Mouse (Mus musculus) heart, adult 2 months (tissue): ENCODE data around the gene Fbxo17. TPM values are rescaled to one million over a fixed set of nuclear protein-coding genes. Genes with fewer than 3 reads are reported as not detected.

ENCODE experiments used
- DNase-seq, 2 experiments: peaks; one replicate each; pipeline ENCODE4 v3.0.0; 2021
- H3K27ac ChIP-seq: fragments of 200-600 bp; 2 replicates; pipeline ENCODE4 v1.8.1; 2022
- H3K27me3 ChIP-seq: fragments of 200-500 bp; 2 replicates; pipeline ENCODE4 v1.6.1; 2012; ENCODE audit warnings: mild to moderate bottlenecking, low read length, inconsistent platforms, mixed read lengths; ENCODE audit not compliant: control insufficient read depth, insufficient read depth
- H3K36me3 ChIP-seq: fragments of 200-500 bp; 2 replicates; pipeline ENCODE4 v1.6.1; 2012; ENCODE audit warnings: low read length, inconsistent platforms; ENCODE audit not compliant: control insufficient read depth, insufficient read depth
- H3K4me1 ChIP-seq: fragments of 200-500 bp; 2 replicates; pipeline ENCODE4 v1.6.1; 2011; ENCODE audit warnings: low read length; ENCODE audit not compliant: control insufficient read depth, insufficient read depth
- H3K4me3 ChIP-seq: fragments of 200-600 bp; 2 replicates; pipeline ENCODE4 v1.8.1; 2022
- H3K79me2 ChIP-seq: fragments of 200-500 bp; replicated peaks from 2 replicates; pipeline ENCODE4 v1.6.1; 2012; ENCODE audit warnings: mild to moderate bottlenecking, inconsistent platforms, low read length, moderate library complexity, mixed read lengths; ENCODE audit not compliant: control insufficient read depth, insufficient read depth
- H3K9ac ChIP-seq: fragments of 200-500 bp; 2 replicates; pipeline ENCODE4 v1.6.1; 2012; ENCODE audit warnings: low read depth, mild to moderate bottlenecking, control low read depth, inconsistent platforms, low read length, mixed read lengths
- CTCF ChIP-seq: fragments of 200-600 bp; IDR thresholded peaks from 2 replicates; pipeline ENCODE4 v1.8.1; 2022; ENCODE audit warnings: antibody characterized with exemption, mild to moderate bottlenecking, moderate library complexity
- EP300 ChIP-seq: fragments of 200-500 bp; IDR thresholded peaks from 2 replicates; pipeline ENCODE4 v1.6.1; 2011; ENCODE audit warnings: low read depth, low read length, control low read depth; ENCODE audit not compliant: insufficient read depth
- POLR2A ChIP-seq: fragments of 200-500 bp; IDR thresholded peaks from 2 replicates; pipeline ENCODE4 v1.6.1; 2011; ENCODE audit warnings: mild to moderate bottlenecking, low read depth, low read length, control low read depth; ENCODE audit not compliant: insufficient read depth
- WGBS: fragments of 180-500 bp; shearing (Covaris S2); methylation state at CpG from one replicate; pipeline ENCODE4 v1.1.7; 2018; 5-methylcytosine and 5-hydroxymethylcytosine counted together
- intact Hi-C: fragments of 180-260 bp; cut with DNase I; formaldehyde crosslinking; loops from one replicate; pipeline ENCODE4 v1.15.1; 2025
- polyA plus RNA-seq: library from polyadenylated mRNA; depleted of rRNA; stranded (reverse); fragments of >200 nt; gene quantifications from 2 replicates; pipeline ENCODE4 v1.2.3, GENCODE M21; 2012
- total RNA-seq, 2 experiments: library from RNA; stranded (reverse); gene quantifications; 2 replicates each; pipeline ENCODE4 v1.2.3; 2021

Fbxo17 gene
- total and polyA plus RNA-seq, 3 experiments, result 0.37 to 2.0 (median 0.57) TPM

DNA sequence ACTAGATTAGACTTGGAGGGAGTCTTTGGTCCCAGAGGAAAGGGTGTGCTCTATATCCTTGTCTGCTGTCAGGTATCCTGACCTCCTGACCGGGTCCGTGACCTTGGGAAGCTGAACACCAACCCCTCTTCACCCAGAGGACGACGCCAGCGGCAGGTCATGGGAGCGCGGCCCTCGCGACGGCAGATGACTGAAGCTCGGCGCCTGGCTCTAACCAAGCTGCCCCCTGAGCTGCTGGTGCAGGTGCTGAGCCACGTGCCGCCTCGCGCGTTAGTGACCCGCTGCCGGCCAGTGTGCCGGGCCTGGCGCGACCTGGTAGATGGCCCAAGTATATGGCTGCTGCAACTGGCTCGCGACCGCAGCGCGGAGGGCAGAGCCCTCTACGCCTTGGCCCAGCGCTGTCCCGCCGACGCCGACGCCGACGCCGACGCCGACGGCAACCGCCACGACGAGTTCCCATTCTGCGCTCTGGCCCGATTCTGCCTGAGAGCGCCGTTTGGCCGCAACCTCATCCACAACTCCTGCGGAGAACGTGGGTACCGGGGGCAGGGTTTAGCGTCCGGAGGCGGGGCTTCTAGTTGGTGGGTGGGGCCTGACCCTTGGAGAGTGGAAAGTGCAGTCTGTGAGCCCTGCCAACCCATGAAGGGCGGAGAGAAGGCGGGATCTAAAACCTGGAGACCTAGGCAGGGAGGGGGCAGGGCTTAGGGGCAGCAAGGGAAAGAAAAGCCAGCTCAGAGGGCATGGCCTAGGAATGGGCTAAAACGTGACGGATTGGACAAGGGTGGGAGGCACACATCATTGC lies 15.9 kb downstream of the Fbxo17 start:
- Histone ChIP-seq H3K27ac (no peak overlapping the region), H3K9ac (peak overlapping the region; percentile 39; the same call in 1 of the 2 replicates), H3K36me3 (no peaks in the 10 kb centered on the region), H3K27me3 (no peaks in the 10 kb centered on the region), H3K4me3 (peak overlapping the region; percentile 24), H3K79me2 (no peaks in the 10 kb centered on the region), H3K4me1 (no peaks in the 10 kb centered on the region)
- 8% methylated on average over 58 of the region's 58 CpGs for WGBS
- TF ChIP-seq EP300 (no peak), CTCF (no peak), POLR2A (no peak)
- intact Hi-C loops, result no loop called here
- DNase-seq, result peak; percentile 76 to 81

DNA sequence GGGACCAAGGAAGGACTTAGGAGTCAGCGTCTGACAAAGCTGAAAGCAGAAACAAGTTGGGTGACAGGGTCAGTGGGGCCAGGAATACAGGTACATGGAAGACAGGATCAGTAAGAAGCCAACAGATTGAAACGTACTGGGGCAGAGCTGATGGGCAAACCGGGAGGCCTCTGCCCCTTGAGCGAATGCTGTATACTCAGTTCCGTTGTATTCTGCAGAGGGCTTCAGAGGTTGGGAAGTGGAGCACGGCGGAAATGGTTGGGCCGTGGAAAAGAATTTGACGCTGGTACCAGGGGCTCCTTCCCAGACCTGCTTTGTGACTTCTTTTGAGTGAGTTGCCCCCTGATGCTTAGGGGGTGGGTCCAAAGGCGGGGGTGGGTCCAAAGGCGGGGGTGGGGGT lies 16.6 kb downstream of the Fbxo17 start:
- DNase-seq, result no peak
- no peaks in the 10 kb centered on the region for H3K36me3 ChIP-seq
- WGBS, result 32% methylated on average over 11 of the region's 11 CpGs
- H3K27me3 ChIP-seq, result no peaks in the 10 kb centered on the region
- H3K4me1 ChIP-seq, result no peaks in the 10 kb centered on the region
- H3K4me3 ChIP-seq, result peak overlapping the region; percentile 24
- intact Hi-C loops, result no loop called here
- no peaks in the 10 kb centered on the region for H3K79me2 ChIP-seq
- TF ChIP-seq CTCF (no peak), POLR2A (no peak), EP300 (no peak)
- no peak overlapping the region for H3K27ac ChIP-seq
- no peak overlapping the region for H3K9ac ChIP-seq

DNA sequence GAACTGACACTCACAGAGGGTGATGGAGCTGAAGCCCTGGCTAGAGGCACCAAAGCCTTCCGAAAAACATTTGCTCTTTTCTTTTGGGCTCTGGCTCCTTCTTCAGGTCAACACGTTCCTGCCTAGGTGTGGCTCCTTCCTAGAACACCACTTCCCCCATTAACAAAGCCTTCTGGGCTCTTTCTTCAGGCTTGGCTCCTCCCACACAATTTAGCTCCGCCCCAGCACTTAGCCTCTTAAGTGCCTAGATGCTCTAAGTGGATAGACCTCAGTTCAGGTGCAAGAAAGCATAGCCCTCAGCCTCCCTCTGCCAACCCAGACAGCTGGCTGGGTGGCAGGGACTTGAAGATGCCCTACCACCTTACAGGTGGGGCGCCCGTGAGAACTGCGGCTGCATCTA lies 19.1 kb downstream of the Fbxo17 start:
- DNase-seq, result no peak
- Histone ChIP-seq H3K79me2 (no peaks in the 10 kb centered on the region), H3K9ac (no peak overlapping the region), H3K27me3 (no peaks in the 10 kb centered on the region), H3K27ac (no peak overlapping the region), H3K4me3 (no peak overlapping the region), H3K36me3 (no peaks in the 10 kb centered on the region), H3K4me1 (no peaks in the 10 kb centered on the region)
- 80% methylated on average over 6 of the region's 6 CpGs for WGBS
- intact Hi-C loops, result no loop called here
- TF ChIP-seq EP300 (no peak), POLR2A (no peak), CTCF (no peak)

DNA sequence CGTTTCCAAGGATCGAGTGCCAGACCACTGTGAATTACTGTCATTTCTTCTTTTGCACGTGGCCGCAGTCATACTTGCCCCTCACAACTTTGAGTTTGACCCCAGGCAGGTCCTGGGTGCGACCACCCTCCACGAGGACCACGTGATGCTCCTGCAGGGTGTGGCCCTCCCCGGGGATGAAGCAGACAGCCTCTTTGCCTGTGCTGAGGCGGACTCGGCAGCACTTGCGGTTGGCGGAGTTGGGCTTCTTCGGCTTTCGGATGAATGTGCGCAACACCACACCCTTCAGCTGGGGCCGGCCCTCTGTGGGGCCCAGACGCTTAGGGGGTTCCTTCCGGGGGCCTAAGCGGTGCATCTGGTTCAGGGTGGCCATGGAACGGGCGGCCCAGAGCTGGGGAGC lies 23.2 kb downstream of the Fbxo17 start:
- H3K4me1 ChIP-seq, result peaks cover 5% of the 10 kb centered on the region
- H3K4me3 ChIP-seq, result no peak overlapping the region
- H3K36me3 ChIP-seq, result no peaks in the 10 kb centered on the region
- H3K9ac ChIP-seq, result no peak overlapping the region
- DNase-seq, result no peak
- H3K27me3 ChIP-seq, result no peaks in the 10 kb centered on the region
- H3K79me2 ChIP-seq, result no peaks in the 10 kb centered on the region
- TF ChIP-seq CTCF (no peak), POLR2A (no peak), EP300 (no peak)
- 90% methylated on average over 21 of the region's 21 CpGs for WGBS
- intact Hi-C loops, result no loop called here
- H3K27ac ChIP-seq, result no peak overlapping the region

DNA sequence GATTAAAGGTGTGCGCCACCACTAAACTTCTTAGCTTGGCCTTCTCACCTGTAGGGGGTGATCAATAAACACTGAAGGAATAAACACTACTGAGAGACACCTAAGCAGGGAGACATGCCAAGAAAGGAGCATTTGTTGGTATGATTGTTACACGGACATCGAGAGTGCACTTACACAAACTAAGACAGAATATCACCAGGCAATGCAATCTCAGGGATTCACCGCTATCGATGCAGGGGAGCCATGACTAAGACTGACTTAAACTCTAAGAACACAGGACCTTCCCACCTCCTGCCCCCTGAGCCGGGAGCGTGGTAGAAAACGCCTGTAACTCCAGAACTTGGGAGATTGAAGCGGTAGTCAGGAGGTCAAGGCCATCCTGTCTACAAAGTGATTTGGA lies 24.3 kb downstream of the Fbxo17 start:
- H3K27ac ChIP-seq, result peak overlapping the region; percentile 97
- H3K4me1 ChIP-seq, result peaks cover 5% of the 10 kb centered on the region
- no peak for DNase-seq
- peak overlapping the region; percentile 81 for H3K9ac ChIP-seq
- 28% methylated on average over 9 of the region's 9 CpGs for WGBS
- TF ChIP-seq POLR2A, result no peak
- TF ChIP-seq CTCF, result no peak
- no peak for TF ChIP-seq EP300
- intact Hi-C loops, result no loop called here
- H3K27me3 ChIP-seq, result no peaks in the 10 kb centered on the region
- H3K36me3 ChIP-seq, result no peaks in the 10 kb centered on the region
- H3K4me3 ChIP-seq, result peak overlapping the region; percentile 93
- H3K79me2 ChIP-seq, result no peaks in the 10 kb centered on the region

DNA sequence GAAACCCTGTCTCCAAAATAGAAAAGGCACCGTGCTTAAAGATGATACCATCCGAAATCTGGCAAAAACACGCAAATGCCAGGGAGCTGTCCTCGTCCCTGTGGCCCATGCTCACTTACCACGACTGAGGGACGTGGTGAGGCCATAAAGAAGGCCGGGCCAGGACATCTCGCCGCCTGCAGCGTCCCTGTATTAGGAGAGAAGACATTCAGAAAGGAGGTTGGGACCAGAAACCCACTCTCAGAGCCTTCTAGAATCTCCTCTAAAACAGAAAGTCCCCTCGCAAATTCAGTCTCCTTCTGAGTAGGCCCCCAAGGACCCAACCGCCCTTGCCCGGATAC lies 24.7 kb downstream of the Fbxo17 start:
- DNase-seq, result no peak
- 2% methylated on average over 13 of the region's 13 CpGs for WGBS
- intact Hi-C loops, result no loop called here
- H3K4me3 ChIP-seq, result peak overlapping the region; percentile 93
- TF ChIP-seq CTCF (no peak), EP300 (no peak)
- H3K9ac ChIP-seq, result peak overlapping the region; percentile 81
- H3K27me3 ChIP-seq, result no peaks in the 10 kb centered on the region
- no peaks in the 10 kb centered on the region for H3K36me3 ChIP-seq
- no peaks in the 10 kb centered on the region for H3K79me2 ChIP-seq
- peak overlapping the region; percentile 97 for H3K27ac ChIP-seq
- H3K4me1 ChIP-seq, result peaks cover 5% of the 10 kb centered on the region
